Mouse (Mus musculus): ENCODE measurements around the gene Cul5.

DNA sequence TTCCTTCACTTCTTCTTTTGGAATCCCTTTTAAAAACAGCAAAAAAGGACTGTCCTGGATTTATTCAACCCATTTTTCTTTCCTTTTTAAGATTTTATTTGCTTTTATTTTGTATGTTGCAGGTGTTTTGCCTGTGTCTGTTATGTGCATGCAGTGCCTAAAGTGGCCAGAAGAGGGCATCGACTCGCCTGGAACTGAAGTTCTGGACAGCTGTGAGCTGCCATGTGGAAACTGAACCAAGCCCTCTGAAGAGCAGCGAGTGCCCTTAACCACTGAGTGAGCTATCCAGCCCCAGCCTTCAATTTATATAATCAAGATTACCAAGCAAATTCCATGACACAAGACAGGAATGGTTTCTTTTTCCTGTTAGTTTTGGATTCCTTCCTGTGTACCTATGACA is 75.0 kb downstream of the Cul5 start:
- TF ChIP-seq CTCF (IDR thresholded peaks at IDR 0.05) (peak; percentile 99), POLR2A (IDR thresholded peaks at IDR 0.05; ENCODE audit: insufficient read depth, low read depth, low read length) (no peak), EP300 (IDR thresholded peaks at IDR 0.05; ENCODE audit: insufficient read depth, low read depth, low read length) (0 out of 2 replicates have a peak, but pooled peaks have one; percentile 36)
